20 mouse cellular contexts compared by ENCODE assay signal in genomic region chr9:86335588-86335987, GRCm38 (mm10).
DNase-seq lines count a peak whose midpoint lies in the region; ATAC-seq and TF ChIP-seq lines count a peak whose summit lies in the region.
"Had no signal": no experiment of that assay in that cellular context is flagged by ENCODE, and none has a peak within 500 bp of the region (broad histone marks: within the 10 kb centered on the region; RNA-seq: fewer than 3 reads in every experiment).

No protein-coding gene starts in this region.

- peaks cover 2% of the 10 kb centered on the region for H3K4me1 ChIP-seq in forebrain, embryonic 12.5 days
- H3K4me1 ChIP-seq in forebrain, embryonic 13.5 days, result peaks cover 21% of the 10 kb centered on the region
- H3K4me1 ChIP-seq in lung, embryonic 14.5 days (ENCODE audit: insufficient read depth), result no peaks in the 10 kb centered on the region
- peaks cover 11% of the 10 kb centered on the region; the same call in 1 of the 2 replicates for H3K4me1 ChIP-seq in kidney, embryonic 16.5 days (ENCODE audit: insufficient read depth, low read length)
- H3K4me1 ChIP-seq in heart, adult 2 months (ENCODE audit: control insufficient read depth, insufficient read depth, low read length), result no peaks in the 10 kb centered on the region
- H3K4me1 ChIP-seq: embryonic facial prominence, embryonic 13.5 days; liver, embryonic 12.5 days; neural tube, embryonic 15.5 days had no signal

- no peak for TF ChIP-seq POLR2A in heart, adult 2 months (IDR thresholded peaks at IDR 0.05; ENCODE audit: insufficient read depth, low read depth, low read length)

- TF ChIP-seq EP300 in heart, adult 2 months (IDR thresholded peaks at IDR 0.05; ENCODE audit: insufficient read depth, low read depth, low read length), result no peak

- no peak overlapping the region for H3K9ac ChIP-seq in forebrain, embryonic 12.5 days
- H3K9ac ChIP-seq in forebrain, embryonic 13.5 days, result no peak overlapping the region
- H3K9ac ChIP-seq in lung, embryonic 14.5 days, result no peak overlapping the region
- H3K9ac ChIP-seq in kidney, embryonic 16.5 days (replicated peaks; ENCODE audit: low read length), result no peak overlapping the region
- H3K9ac ChIP-seq in heart, adult 2 months (ENCODE audit: low read depth, low read length), result no peak overlapping the region
- H3K9ac ChIP-seq: embryonic facial prominence, embryonic 13.5 days; heart, embryonic 13.5 days; liver, embryonic 12.5 days; neural tube, embryonic 15.5 days had no signal

- H3K27me3 ChIP-seq in forebrain, embryonic 12.5 days, result no peaks in the 10 kb centered on the region
- H3K27me3 ChIP-seq in forebrain, embryonic 13.5 days, result no peaks in the 10 kb centered on the region
- H3K27me3 ChIP-seq in lung, embryonic 14.5 days (ENCODE audit: insufficient read depth, low read length), result no peaks in the 10 kb centered on the region
- H3K27me3 ChIP-seq in kidney, embryonic 16.5 days (ENCODE audit: insufficient read depth, low read length), result no peaks in the 10 kb centered on the region
- no peaks in the 10 kb centered on the region for H3K27me3 ChIP-seq in heart, adult 2 months (ENCODE audit: control insufficient read depth, insufficient read depth, low read length)
- H3K27me3 ChIP-seq: embryonic facial prominence, embryonic 13.5 days; heart, embryonic 13.5 days; liver, embryonic 12.5 days; neural tube, embryonic 15.5 days had no signal

- no peaks in the 10 kb centered on the region for H3K9me3 ChIP-seq in forebrain, embryonic 12.5 days
- no peaks in the 10 kb centered on the region for H3K9me3 ChIP-seq in forebrain, embryonic 13.5 days (replicated peaks)
- no peaks in the 10 kb centered on the region for H3K9me3 ChIP-seq in lung, embryonic 14.5 days (ENCODE audit: low read depth, low read length)
- no peaks in the 10 kb centered on the region for H3K9me3 ChIP-seq in kidney, embryonic 16.5 days (ENCODE audit: low read length)
- H3K9me3 ChIP-seq: embryonic facial prominence, embryonic 13.5 days; liver, embryonic 12.5 days; neural tube, embryonic 15.5 days had no signal

- 64% methylated on average over 4 of the region's 4 CpGs for WGBS in forebrain, embryonic 12.5 days
- WGBS in forebrain, embryonic 13.5 days, result 40% methylated on average over 4 of the region's 4 CpGs
- 33% methylated on average over 4 of the region's 4 CpGs for WGBS in lung, embryonic 14.5 days
- 58% methylated on average over 4 of the region's 4 CpGs for WGBS in kidney, embryonic 16.5 days
- 75% methylated on average over 4 of the region's 4 CpGs for WGBS in heart, adult 2 months

- ATAC-seq in forebrain, embryonic 12.5 days (ENCODE audit: low FRiP score), result no peak
- ATAC-seq in forebrain, embryonic 13.5 days, result no peak
- ATAC-seq in lung, embryonic 14.5 days (ENCODE audit: insufficient read depth), result peak; percentile 49; the same call in 1 of the 2 replicates
- ATAC-seq in kidney, embryonic 16.5 days (ENCODE audit: low FRiP score, low TSS enrichment), result 0 out of 2 replicates have a peak, but pooled peaks have one; percentile 37
- ATAC-seq in megakaryocyte progenitor cell, adult 5-6 weeks (replicated peaks; ENCODE audit: poor library complexity), result no peak
- ATAC-seq: hindbrain, embryonic 16.5 days; liver, embryonic 12.5 days; lung, postnatal 0 days had no signal

- peak; percentile 80 for DNase-seq in lung, embryonic 14.5 days
- no peak for DNase-seq in lung, postnatal 25 days (ENCODE audit: low spot score)
- peak; percentile 11 for DNase-seq in telencephalon, adult 2 months (ENCODE audit: low read depth, low spot score)
- no peak for DNase-seq in heart, adult 2 months
- DNase-seq: adrenal gland, adult 8-10 months; cerebellum, adult 8-10 months; heart, postnatal 36 days; right cerebral cortex, postnatal 25 days; thymus, postnatal 25 days had no signal

- TF ChIP-seq CTCF in lung, embryonic 14.5 days (IDR thresholded peaks at IDR 0.05; ENCODE audit: low read depth), result no peak
- TF ChIP-seq CTCF in heart, adult 2 months (IDR thresholded peaks at IDR 0.05), result no peak

- no peaks in the 10 kb centered on the region for H3K36me3 ChIP-seq in forebrain, embryonic 12.5 days (replicated peaks)
- H3K36me3 ChIP-seq in forebrain, embryonic 13.5 days (ENCODE audit: poor library complexity, severe bottlenecking), result no peaks in the 10 kb centered on the region
- H3K36me3 ChIP-seq in lung, embryonic 14.5 days (ENCODE audit: insufficient read depth), result no peaks in the 10 kb centered on the region
- H3K36me3 ChIP-seq in kidney, embryonic 16.5 days (ENCODE audit: insufficient read depth, low read length), result no peaks in the 10 kb centered on the region
- H3K36me3 ChIP-seq in heart, adult 2 months (ENCODE audit: control insufficient read depth, insufficient read depth, low read length), result no peaks in the 10 kb centered on the region
- H3K36me3 ChIP-seq: embryonic facial prominence, embryonic 13.5 days; heart, embryonic 13.5 days; liver, embryonic 12.5 days; neural tube, embryonic 15.5 days had no signal

- intact Hi-C loops in heart, adult 2 months (cut with DNase I), result no loop called here

- no peak overlapping the region for H3K4me2 ChIP-seq in forebrain, embryonic 12.5 days
- no peak overlapping the region for H3K4me2 ChIP-seq in forebrain, embryonic 13.5 days
- H3K4me2 ChIP-seq in lung, embryonic 14.5 days, result no peak overlapping the region
- H3K4me2 ChIP-seq in kidney, embryonic 16.5 days (replicated peaks; ENCODE audit: low read depth, low read length), result no peak overlapping the region
- H3K4me2 ChIP-seq: embryonic facial prominence, embryonic 13.5 days; heart, embryonic 13.5 days; liver, embryonic 12.5 days; neural tube, embryonic 15.5 days had no signal

- H3K27ac ChIP-seq in forebrain, embryonic 12.5 days, result 0 out of 2 replicates have a peak overlapping the region, but pooled peaks have one; percentile 8
- H3K27ac ChIP-seq in forebrain, embryonic 13.5 days, result no peak overlapping the region
- no peak overlapping the region for H3K27ac ChIP-seq in lung, embryonic 14.5 days (ENCODE audit: low read depth)
- H3K27ac ChIP-seq in kidney, embryonic 16.5 days (ENCODE audit: low read length), result peak overlapping the region; percentile 61; the same call in 1 of the 2 replicates
- H3K27ac ChIP-seq in heart, adult 2 months, result no peak overlapping the region
- H3K27ac ChIP-seq: embryonic facial prominence, embryonic 13.5 days; heart, embryonic 13.5 days; liver, embryonic 12.5 days; neural tube, embryonic 15.5 days; stomach, postnatal 0 days had no signal

- no peaks in the 10 kb centered on the region for H3K79me2 ChIP-seq in heart, adult 2 months (replicated peaks; ENCODE audit: control insufficient read depth, insufficient read depth, low read length)

- no peak overlapping the region for H3K4me3 ChIP-seq in forebrain, embryonic 12.5 days (replicated peaks)
- no peak overlapping the region for H3K4me3 ChIP-seq in forebrain, embryonic 13.5 days
- H3K4me3 ChIP-seq in lung, embryonic 14.5 days (ENCODE audit: low read depth, low read length), result no peak overlapping the region
- H3K4me3 ChIP-seq in kidney, embryonic 16.5 days (ENCODE audit: low read length), result no peak overlapping the region
- H3K4me3 ChIP-seq in heart, adult 2 months, result no peak overlapping the region
- H3K4me3 ChIP-seq: embryonic facial prominence, embryonic 13.5 days; heart, embryonic 13.5 days; liver, embryonic 12.5 days; neural tube, embryonic 15.5 days had no signal

Comparison
In these comparisons a context has a peak if more than half of its experiments do, and no peak if none do; other contexts are left out.
1. H3K27ac ChIP-seq: peak in forebrain, embryonic 12.5 days (single experiment) and kidney, embryonic 16.5 days (single experiment); none in forebrain, embryonic 13.5 days (single experiment), lung, embryonic 14.5 days (single experiment) and heart, adult 2 months (single experiment).
2. DNase-seq: peak in lung, embryonic 14.5 days (single experiment) and telencephalon, adult 2 months (single experiment); none in lung, postnatal 25 days (single experiment) and heart, adult 2 months (0 of 2).
3. ATAC-seq: peak in lung, embryonic 14.5 days (single experiment) and kidney, embryonic 16.5 days (single experiment); none in forebrain, embryonic 12.5 days (single experiment), forebrain, embryonic 13.5 days (single experiment) and megakaryocyte progenitor cell, adult 5-6 weeks (single experiment).